Comparison of ENCODE assay signal across 10 mouse cellular contexts in the genomic region with DNA sequence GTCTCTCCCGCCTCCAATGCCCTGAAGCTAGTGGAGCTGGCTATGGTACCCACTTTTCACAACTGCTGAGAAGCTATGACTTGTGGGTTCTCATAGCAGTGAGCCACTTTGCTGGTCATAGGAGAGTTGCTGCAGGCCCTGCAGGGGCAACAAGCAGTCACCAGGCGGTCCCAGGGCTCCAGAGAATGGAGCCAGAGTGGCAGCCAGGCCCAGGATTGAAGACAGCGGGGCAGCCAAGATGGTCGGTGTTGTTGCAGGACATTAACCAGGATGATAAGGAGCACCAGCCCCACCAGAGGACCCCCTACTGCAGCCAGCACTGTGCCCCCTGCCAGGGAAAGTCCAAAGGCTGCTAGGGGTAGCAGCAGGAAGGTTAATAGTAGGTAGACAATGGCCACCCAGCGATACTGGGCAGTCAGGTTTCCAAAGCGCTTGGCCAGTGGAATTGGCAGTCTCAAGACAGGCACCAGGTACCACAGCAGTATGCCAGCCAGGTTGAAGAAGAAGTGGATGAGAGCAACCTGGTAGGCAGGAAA. TPM values are rescaled to one million over a fixed set of nuclear protein-coding genes. Genes with fewer than 3 reads are reported as not detected.
DNase-seq lines count a peak whose midpoint lies in the region; ATAC-seq and TF ChIP-seq lines count a peak whose summit lies in the region.
"Had no signal": no experiment of that assay in that cellular context is flagged by ENCODE, and none has a peak within 500 bp of the region (broad histone marks: within the 10 kb centered on the region; RNA-seq: fewer than 3 reads in every experiment).

No protein-coding gene starts in this region.

- TF ChIP-seq EP300 in liver, postnatal 0 days (IDR thresholded peaks at IDR 0.05; ENCODE audit: low read depth) = no peak

- H3K9me3 ChIP-seq in heart, embryonic 14.5 days (ENCODE audit: control insufficient read depth, low read length) = no peaks in the 10 kb centered on the region
- H3K9me3 ChIP-seq in hindbrain, embryonic 12.5 days (replicated peaks) = no peaks in the 10 kb centered on the region
- H3K9me3 ChIP-seq in liver, postnatal 0 days (ENCODE audit: low read length) = no peaks in the 10 kb centered on the region

- TF ChIP-seq POLR2A in bone marrow, adult 2 months (IDR thresholded peaks at IDR 0.05; ENCODE audit: borderline replicate concordance, control insufficient read depth, low read depth, low read length) = no peak

- no peak overlapping the region for H3K9ac ChIP-seq in heart, embryonic 14.5 days (ENCODE audit: low read length)
- peak overlapping the region; percentile 8; the same call in 1 of the 2 replicates for H3K9ac ChIP-seq in hindbrain, embryonic 12.5 days
- no peak overlapping the region for H3K9ac ChIP-seq in liver, postnatal 0 days (replicated peaks)

- peak overlapping the region; percentile 62 for H3K4me2 ChIP-seq in heart, embryonic 14.5 days (ENCODE audit: low read length)
- H3K4me2 ChIP-seq in hindbrain, embryonic 12.5 days (replicated peaks) = peak overlapping the region; percentile 34; the same call in 1 of the 2 replicates
- peak overlapping the region; percentile 62 for H3K4me2 ChIP-seq in liver, postnatal 0 days (ENCODE audit: low read depth, low read length)

- no peaks in the 10 kb centered on the region for H3K36me3 ChIP-seq in heart, embryonic 14.5 days (ENCODE audit: control insufficient read depth, insufficient read depth, low read length)
- no peaks in the 10 kb centered on the region for H3K36me3 ChIP-seq in hindbrain, embryonic 12.5 days
- H3K36me3 ChIP-seq in liver, postnatal 0 days (replicated peaks; ENCODE audit: insufficient read depth, low read length) = no peaks in the 10 kb centered on the region

- peaks cover 22% of the 10 kb centered on the region for H3K27me3 ChIP-seq in heart, embryonic 14.5 days (ENCODE audit: control insufficient read depth, insufficient read depth, low read length)
- peaks cover 13% of the 10 kb centered on the region for H3K27me3 ChIP-seq in hindbrain, embryonic 12.5 days
- no peaks in the 10 kb centered on the region for H3K27me3 ChIP-seq in liver, postnatal 0 days (ENCODE audit: insufficient read depth, low read length)

- peaks cover 3 to 16% of the 10 kb centered on the region in 2 experiments for H3K4me1 ChIP-seq in heart, embryonic 14.5 days (ENCODE audit: control insufficient read depth in 2 of 2, insufficient read depth in 2 of 2, low read length in 2 of 2)
- H3K4me1 ChIP-seq in bone marrow, adult 2 months (ENCODE audit: control insufficient read depth, insufficient read depth, low read length) = no peaks in the 10 kb centered on the region
- peaks cover 12% of the 10 kb centered on the region for H3K4me1 ChIP-seq in hindbrain, embryonic 12.5 days
- peaks cover 13% of the 10 kb centered on the region for H3K4me1 ChIP-seq in liver, postnatal 0 days (ENCODE audit: insufficient read depth)

- no peak overlapping the region for H3K27ac ChIP-seq in heart, embryonic 14.5 days (replicated peaks in 1 of 2; ENCODE audit: control insufficient read depth in 1 of 2, insufficient read depth in 1 of 2, low read depth in 2 of 2, low read length in 2 of 2)
- 0 out of 2 replicates have a peak overlapping the region, but pooled peaks have one; percentile 74 for H3K27ac ChIP-seq in bone marrow, adult 2 months (ENCODE audit: control insufficient read depth, insufficient read depth, low read depth, low read length, poor library complexity)
- 0 out of 2 replicates have a peak overlapping the region, but pooled peaks have one; percentile 31 for H3K27ac ChIP-seq in hindbrain, embryonic 12.5 days
- peak overlapping the region; percentile 74; the same call in 1 of the 2 replicates for H3K27ac ChIP-seq in liver, postnatal 0 days (ENCODE audit: low read depth)

- no peak for DNase-seq in heart, adult 18-20 months
- no peak for DNase-seq in liver, postnatal 0 days
- DNase-seq in layer of hippocampus, adult 18-20 months (ENCODE audit: low spot score in 2 of 2) = no peak
- DNase-seq in B cell, adult 2 months = no peak

- no peak for TF ChIP-seq CTCF in bone marrow, adult 2 months (IDR thresholded peaks at IDR 0.05; ENCODE audit: control insufficient read depth, insufficient read depth, low read length)
- TF ChIP-seq CTCF in liver, postnatal 0 days (IDR thresholded peaks at IDR 0.05; ENCODE audit: low read depth) = no peak

- 62% methylated on average over 6 of the region's 6 CpGs for WGBS in heart, embryonic 14.5 days
- WGBS in bone marrow, adult 2 months = 75% methylated on average over 6 of the region's 6 CpGs
- 74% methylated on average over 6 of the region's 6 CpGs for WGBS in hindbrain, embryonic 12.5 days
- WGBS in liver, postnatal 0 days (ENCODE audit: insufficient replicate concordance) = 64% methylated on average over 6 of the region's 6 CpGs

- H3K4me3 ChIP-seq in heart, embryonic 14.5 days (ENCODE audit: control insufficient read depth in 1 of 2, insufficient read depth in 1 of 2, low read depth in 1 of 2, low read length in 2 of 2) = no peak overlapping the region
- H3K4me3 ChIP-seq in bone marrow, adult 2 months (replicated peaks; ENCODE audit: control insufficient read depth, low read depth, low read length) = no peak overlapping the region
- H3K4me3 ChIP-seq in hindbrain, embryonic 12.5 days = no peak overlapping the region
- no peak overlapping the region for H3K4me3 ChIP-seq in liver, postnatal 0 days (ENCODE audit: low read depth, low read length)

- no peak for ATAC-seq in heart, embryonic 14.5 days (ENCODE audit: insufficient number of reproducible peaks, insufficient read depth, low FRiP score, low read depth)
- no peak for ATAC-seq in hindbrain, embryonic 12.5 days (ENCODE audit: low FRiP score)
- no peak for ATAC-seq in liver, postnatal 0 days
- ATAC-seq in megakaryocyte-erythroid progenitor cell, adult 5-6 weeks (replicated peaks; ENCODE audit: low FRiP score, low TSS enrichment, poor library complexity, severe bottlenecking) = no peak

RNA-seq across cellular contexts. Expression of a gene that starts 4.6 kb away (rescaled TPM):
- polyA plus RNA-seq in heart, embryonic 14.5 days (2014; fragmentation: Nextera tagmentation; extraction: Ambion mirVana) = 342 and 395 TPM in 2 replicates
- 100 to 1,000 TPM; 289 to 308 TPM for total RNA-seq in heart, adult 18-20 months (2021)
- polyA plus RNA-seq in bone marrow, adult 2 months (2011; ENCODE audit: insufficient read depth, insufficient read length, low replicate concordance, missing spikeins) = 319 and 327 TPM in 2 replicates
- 391 and 416 TPM in 2 replicates for polyA plus RNA-seq in hindbrain, embryonic 12.5 days (2016; fragmentation: Nextera tagmentation; extraction: Ambion mirVana)
- 263 and 294 TPM in 2 replicates for polyA plus RNA-seq in liver, postnatal 0 days (2015; fragmentation: Nextera tagmentation; extraction: Ambion mirVana)
- total RNA-seq in megakaryocyte-erythroid progenitor cell, adult 5-6 weeks (2014; fragmentation: Nextera tagmentation) = 712 and 769 TPM in 2 replicates
- 718 and 785 TPM in 2 replicates for total RNA-seq in megakaryocyte-erythroid progenitor cell, adult 5-6 weeks (2017)
- 100 to 1,000 TPM; 277 to 310 TPM for total RNA-seq in layer of hippocampus, adult 18-20 months (2021)

RNA-seq across cellular contexts. Expression of a gene that starts 5.1 kb away (rescaled TPM):
- not detected in 2 replicates for polyA plus RNA-seq in heart, embryonic 14.5 days (2014; fragmentation: Nextera tagmentation; extraction: Ambion mirVana)
- total RNA-seq in heart, adult 18-20 months (2021) = not detected
- polyA plus RNA-seq in bone marrow, adult 2 months (2011; ENCODE audit: insufficient read depth, insufficient read length, low replicate concordance, missing spikeins) = not detected in 2 replicates
- not detected in 2 replicates for polyA plus RNA-seq in hindbrain, embryonic 12.5 days (2016; fragmentation: Nextera tagmentation; extraction: Ambion mirVana)
- polyA plus RNA-seq in liver, postnatal 0 days (2015; fragmentation: Nextera tagmentation; extraction: Ambion mirVana) = not detected in 2 replicates
- total RNA-seq in megakaryocyte-erythroid progenitor cell, adult 5-6 weeks (2014; fragmentation: Nextera tagmentation) = not detected in 2 replicates
- total RNA-seq in megakaryocyte-erythroid progenitor cell, adult 5-6 weeks (2017) = not detected in 2 replicates
- total RNA-seq in layer of hippocampus, adult 18-20 months (2021) = not detected
- total RNA-seq: gastrocnemius, adult 18-20 months; left cerebral cortex, adult 18-20 months had no signal

RNA-seq across cellular contexts. Expression of a gene that starts 7.5 kb away (rescaled TPM):
- polyA plus RNA-seq in heart, embryonic 14.5 days (2014; fragmentation: Nextera tagmentation; extraction: Ambion mirVana) = not detected in 2 replicates
- total RNA-seq in heart, adult 18-20 months (2021) = not detected
- not detected in 2 replicates for polyA plus RNA-seq in bone marrow, adult 2 months (2011; ENCODE audit: insufficient read depth, insufficient read length, low replicate concordance, missing spikeins)
- not detected in 2 replicates for polyA plus RNA-seq in hindbrain, embryonic 12.5 days (2016; fragmentation: Nextera tagmentation; extraction: Ambion mirVana)
- polyA plus RNA-seq in liver, postnatal 0 days (2015; fragmentation: Nextera tagmentation; extraction: Ambion mirVana) = not detected in 2 replicates
- not detected in 2 replicates for total RNA-seq in megakaryocyte-erythroid progenitor cell, adult 5-6 weeks (2014; fragmentation: Nextera tagmentation)
- total RNA-seq in megakaryocyte-erythroid progenitor cell, adult 5-6 weeks (2017) = not detected in 2 replicates
- not detected for total RNA-seq in layer of hippocampus, adult 18-20 months (2021)
- total RNA-seq: gastrocnemius, adult 18-20 months; left cerebral cortex, adult 18-20 months had no signal

RNA-seq across cellular contexts. Expression of a gene that starts 10.5 kb away (rescaled TPM):
- 0.93 TPM in 1 of 2 replicates, not detected in the other for polyA plus RNA-seq in heart, embryonic 14.5 days (2014; fragmentation: Nextera tagmentation; extraction: Ambion mirVana)
- total RNA-seq in heart, adult 18-20 months (2021) = not detected
- not detected in 2 replicates for polyA plus RNA-seq in bone marrow, adult 2 months (2011; ENCODE audit: insufficient read depth, insufficient read length, low replicate concordance, missing spikeins)
- 0.19 TPM in 1 of 2 replicates, not detected in the other for polyA plus RNA-seq in hindbrain, embryonic 12.5 days (2016; fragmentation: Nextera tagmentation; extraction: Ambion mirVana)
- not detected in 2 replicates for polyA plus RNA-seq in liver, postnatal 0 days (2015; fragmentation: Nextera tagmentation; extraction: Ambion mirVana)
- not detected in 2 replicates for total RNA-seq in megakaryocyte-erythroid progenitor cell, adult 5-6 weeks (2014; fragmentation: Nextera tagmentation)
- not detected in 2 replicates for total RNA-seq in megakaryocyte-erythroid progenitor cell, adult 5-6 weeks (2017)
- total RNA-seq in layer of hippocampus, adult 18-20 months (2021) = under 1 TPM in 1 of 2 experiments, not detected in 1; 0.69 TPM
- total RNA-seq: gastrocnemius, adult 18-20 months; left cerebral cortex, adult 18-20 months had no signal

RNA-seq across cellular contexts. Expression of a gene that starts 13.0 kb away (rescaled TPM):
- polyA plus RNA-seq in heart, embryonic 14.5 days (2014; fragmentation: Nextera tagmentation; extraction: Ambion mirVana) = 5.3 and 8.0 TPM in 2 replicates
- 1 to 10 TPM; 1.5 to 1.7 TPM for total RNA-seq in heart, adult 18-20 months (2021)
- 3.1 and 4.2 TPM in 2 replicates for polyA plus RNA-seq in bone marrow, adult 2 months (2011; ENCODE audit: insufficient read depth, insufficient read length, low replicate concordance, missing spikeins)
- 37.8 and 40.5 TPM in 2 replicates for polyA plus RNA-seq in hindbrain, embryonic 12.5 days (2016; fragmentation: Nextera tagmentation; extraction: Ambion mirVana)
- polyA plus RNA-seq in liver, postnatal 0 days (2015; fragmentation: Nextera tagmentation; extraction: Ambion mirVana) = 0.11 TPM in 1 of 2 replicates, not detected in the other
- total RNA-seq in megakaryocyte-erythroid progenitor cell, adult 5-6 weeks (2014; fragmentation: Nextera tagmentation) = 1.6 and 10.2 TPM in 2 replicates
- total RNA-seq in megakaryocyte-erythroid progenitor cell, adult 5-6 weeks (2017) = 0.72 TPM in 1 of 2 replicates, not detected in the other
- 100 to 1,000 TPM; 237 to 250 TPM for total RNA-seq in layer of hippocampus, adult 18-20 months (2021)

Comparison
In these comparisons a context has a peak if more than half of its experiments do, and no peak if none do; other contexts are left out.
1. H3K27ac ChIP-seq: peak in bone marrow, adult 2 months (single experiment), hindbrain, embryonic 12.5 days (single experiment) and liver, postnatal 0 days (single experiment); none in heart, embryonic 14.5 days (0 of 2).
2. Peak in every context shown above with its lines, with median percentiles within 50 percentile points of each other: H3K4me2 ChIP-seq.